Mouse (Mus musculus): ENCODE measurements around the gene Golgb1.
"Not testable (repeated sequence)": the region's sequence is repeated elsewhere in the genome, so short reads cannot be mapped to it uniquely, and the experiment has no call there.

Gene Golgb1

DNA sequence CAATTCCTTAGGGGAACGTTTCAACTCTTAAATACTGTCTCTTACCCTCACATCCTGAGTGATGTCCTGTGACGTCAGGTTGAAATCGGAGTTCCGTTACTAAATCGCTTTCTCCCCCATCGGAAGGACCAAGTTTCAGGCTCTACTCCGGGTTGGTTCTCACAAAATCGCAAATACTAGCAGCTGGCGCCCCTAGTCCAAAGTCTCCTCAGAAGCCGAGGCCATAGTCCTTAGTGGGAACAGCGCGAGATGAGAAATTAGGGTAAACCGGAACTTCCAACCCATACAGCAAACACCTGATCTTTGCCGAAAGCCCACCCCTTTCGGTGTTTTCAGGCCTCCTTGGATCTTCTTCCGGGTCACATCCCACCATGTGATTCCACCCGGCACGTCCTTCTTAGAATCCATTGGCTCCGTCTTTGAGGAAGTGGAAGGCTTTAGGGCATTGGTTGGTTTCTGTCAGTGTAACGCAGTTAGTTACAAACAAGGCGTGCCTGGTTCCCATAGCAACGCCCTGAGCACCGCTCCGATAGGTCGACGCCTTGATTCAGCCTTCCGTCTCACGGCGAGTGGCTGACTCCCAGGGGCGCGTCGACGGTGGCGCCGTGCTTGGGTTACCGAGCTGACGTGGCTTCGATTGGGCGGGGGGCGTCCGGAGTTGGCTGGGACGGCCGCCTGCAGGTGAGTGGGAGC, at the start of gene Golgb1, which contains the start of gene Eaf2:
Golgb1 (plus strand) TSS at position 558 of the 693 bp plus-strand sequence.
Eaf2 (minus strand) TSS at position 421 of the 693 bp plus-strand sequence.
- peak; percentile 100 for DNase-seq (ENCODE audit: low spot score)

DNA sequence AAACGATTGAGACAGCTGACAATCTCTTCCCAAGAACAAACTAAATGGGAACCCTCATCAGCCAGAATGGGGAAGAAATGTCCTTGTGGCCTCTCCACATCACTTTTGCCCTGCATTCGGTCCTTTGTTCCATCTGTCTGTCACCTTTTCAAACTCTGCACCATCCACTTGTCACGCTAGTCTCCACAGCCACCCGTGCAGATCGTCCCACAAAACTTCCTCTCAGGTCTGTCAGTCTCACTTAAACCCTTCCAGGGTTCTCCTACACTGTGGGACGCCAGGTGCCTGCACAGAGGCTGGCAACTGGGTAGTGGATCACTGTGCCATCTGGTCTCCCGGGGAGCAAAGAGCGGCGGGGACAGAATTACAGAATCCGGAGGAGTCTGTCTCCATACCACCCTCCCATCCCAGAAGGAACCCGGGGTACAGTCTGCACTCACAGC, 47.3 kb upstream of the Golgb1 start:
- DNase-seq (ENCODE audit: low spot score), result no peak

DNA sequence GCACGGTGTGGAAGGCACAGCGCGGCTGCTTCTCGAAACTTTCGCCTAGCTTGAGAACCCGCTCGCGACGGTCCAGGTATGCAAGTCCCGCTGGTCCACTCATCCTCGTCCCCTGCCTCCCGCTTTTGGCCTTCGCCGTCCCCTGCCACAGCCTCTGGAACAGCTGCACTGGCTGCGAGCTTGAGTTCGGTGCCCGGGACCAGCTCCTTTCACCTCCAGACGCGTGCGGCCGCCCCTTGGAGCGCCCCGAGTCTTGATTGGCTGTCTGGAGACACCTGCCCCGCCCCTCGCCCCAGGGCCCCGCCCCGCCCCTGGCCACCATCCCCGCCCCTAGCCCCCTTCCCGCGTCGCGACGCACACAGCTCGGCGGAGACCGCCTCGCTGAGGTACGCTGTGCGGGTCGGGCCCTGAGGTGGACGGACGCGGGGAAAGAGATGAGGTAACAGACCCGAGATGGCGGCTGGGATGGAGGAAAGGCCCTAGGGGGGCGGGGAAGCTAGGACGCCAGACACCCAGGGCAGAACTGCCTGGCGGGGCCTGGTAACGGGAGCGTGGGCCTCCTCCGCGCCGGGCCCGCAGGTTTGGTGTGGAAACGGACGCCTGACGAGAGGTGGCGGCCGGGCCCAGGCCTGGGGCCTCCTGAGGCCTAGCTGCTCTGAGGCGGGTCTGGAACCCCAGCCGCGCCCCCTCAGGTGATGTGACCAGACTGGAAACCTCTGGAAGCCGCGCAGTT, 46.7 kb upstream of the Golgb1 start, which contains the start of gene Iqcb1:
Iqcb1 (plus strand) TSS at position 332 of the 733 bp plus-strand sequence.
- DNase-seq (ENCODE audit: low spot score), result peak; percentile 77

DNA sequence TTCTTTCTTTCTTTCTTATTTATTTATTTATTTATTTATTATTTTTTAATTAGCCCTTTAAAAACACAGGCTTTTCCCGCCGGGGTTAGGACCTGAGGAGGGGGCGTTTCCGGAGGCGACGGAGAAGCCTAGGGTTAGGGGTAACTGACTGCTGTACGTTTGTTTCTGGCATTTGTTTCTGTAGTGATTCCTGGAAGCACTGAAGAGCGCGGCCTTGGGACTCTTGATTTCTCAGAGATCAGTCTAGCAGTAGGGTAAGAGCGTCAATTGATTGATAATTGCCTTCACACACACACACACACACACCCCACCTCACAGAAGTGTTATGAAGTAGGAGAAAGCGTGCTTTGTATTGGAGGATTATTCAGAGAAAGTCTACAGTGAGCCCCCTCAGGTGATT, 46.1 kb upstream of the Golgb1 start:
- peak; percentile 36 for DNase-seq (ENCODE audit: low spot score)

DNA sequence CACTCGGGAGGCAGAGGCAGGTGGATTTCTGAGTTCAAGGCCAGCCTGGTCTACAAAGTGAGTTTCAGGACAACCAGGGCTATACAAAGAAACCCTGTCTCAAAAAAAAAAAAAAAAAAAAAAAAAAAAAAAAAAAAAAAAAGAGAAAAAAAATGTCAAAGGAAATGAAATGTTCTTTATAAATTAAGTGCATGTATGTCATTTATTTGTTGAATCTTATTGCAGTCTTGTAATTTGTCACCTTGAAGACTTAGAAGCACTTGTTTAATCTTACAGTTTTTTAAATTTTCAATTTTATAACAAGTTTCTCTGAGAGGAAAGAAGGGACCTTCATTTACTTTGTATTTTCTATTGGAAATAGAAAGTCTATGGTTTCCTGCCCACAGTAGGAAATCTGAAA, 28.0 kb upstream of the Golgb1 start:
- DNase-seq (ENCODE audit: low spot score), result not testable (repeated sequence)

DNA sequence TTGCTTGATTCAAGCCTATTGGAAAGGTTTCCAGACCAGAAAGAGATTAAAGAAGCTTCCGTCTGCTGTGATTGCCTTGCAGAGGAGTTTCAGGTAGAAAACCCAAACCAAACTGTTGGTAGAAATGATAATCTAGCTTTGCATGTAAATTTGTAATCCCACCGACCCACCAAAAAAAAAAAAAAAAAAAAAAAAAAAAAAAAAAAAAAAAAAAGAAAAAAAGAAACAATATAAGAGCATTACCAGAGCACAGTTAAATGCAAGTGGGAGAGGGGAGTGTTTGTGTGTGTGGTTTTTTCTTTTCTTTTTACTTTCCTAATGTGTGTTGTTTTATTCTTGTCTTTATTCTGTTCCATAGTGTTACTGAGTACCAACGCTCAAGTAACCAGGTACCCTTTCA, 23.7 kb upstream of the Golgb1 start:
- DNase-seq (ENCODE audit: low spot score), result no peak

DNA sequence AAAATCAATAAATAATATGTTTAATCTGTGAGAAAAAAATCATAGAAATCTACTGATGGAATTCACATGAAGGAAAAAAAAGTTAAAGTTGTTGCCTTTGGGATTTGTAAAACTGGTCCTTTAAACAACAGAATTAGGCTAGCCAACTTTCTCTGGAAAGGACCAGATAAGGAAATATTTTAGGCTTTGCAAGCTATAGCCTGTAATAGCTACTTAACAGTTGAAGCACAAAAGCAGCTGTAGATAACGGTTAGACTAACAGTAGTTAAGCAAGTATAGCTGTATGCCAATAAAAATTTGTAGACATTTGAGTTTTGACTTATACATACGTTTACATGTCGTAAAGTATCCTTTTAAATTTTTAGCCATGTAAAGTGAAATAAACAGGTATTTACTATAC, 11.4 kb upstream of the Golgb1 start:
- no peak for DNase-seq (ENCODE audit: low spot score)

DNA sequence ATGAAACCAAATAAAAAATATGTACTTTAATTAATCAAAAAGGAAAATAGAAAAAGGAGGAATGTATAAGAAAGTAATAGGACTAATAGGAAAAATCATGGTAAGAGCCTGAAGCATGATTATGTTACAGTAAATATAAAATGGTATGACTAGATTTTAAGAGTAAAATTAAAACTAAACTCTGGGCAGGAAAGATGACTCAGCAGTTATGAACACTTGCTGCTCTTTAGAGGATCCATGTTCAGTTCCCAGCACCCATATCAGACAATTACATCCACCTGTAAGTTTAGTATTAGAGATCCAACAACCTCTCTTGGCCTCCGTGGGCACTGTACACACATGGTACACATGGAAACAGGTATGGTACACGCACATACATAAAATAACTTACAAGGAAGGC, 5.5 kb upstream of the Golgb1 start:
- no peak for DNase-seq (ENCODE audit: low spot score)

DNA sequence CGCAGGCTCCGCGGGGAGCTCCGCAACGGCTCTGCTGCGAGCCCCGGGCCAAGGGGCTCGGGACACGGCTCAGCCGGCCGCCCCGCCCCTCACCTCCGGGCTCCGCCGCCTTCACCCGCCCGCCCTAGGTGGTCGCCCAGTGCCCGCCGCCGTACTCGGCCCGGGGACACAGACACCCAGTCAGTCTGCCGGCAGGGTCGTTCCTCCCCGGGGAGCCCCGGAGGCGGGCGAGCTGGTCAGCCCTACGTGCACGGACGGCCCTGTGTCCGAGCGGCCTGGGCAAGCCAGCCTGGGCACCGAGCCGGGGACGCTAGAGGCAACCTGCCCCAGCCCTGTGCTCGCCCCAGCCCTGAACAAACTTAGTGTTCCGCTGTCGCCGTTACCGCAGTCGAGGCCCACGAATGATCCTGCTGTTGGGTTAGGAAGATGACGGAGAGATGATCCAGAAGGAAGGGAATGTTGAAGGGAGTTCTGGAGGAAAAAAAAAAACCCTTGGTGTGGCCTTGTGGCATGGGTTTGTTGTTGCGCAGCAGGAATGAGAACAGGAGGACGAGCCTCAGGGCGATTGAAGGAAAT, 424 bp downstream of the Golgb1 start:
- no peak for DNase-seq (ENCODE audit: low spot score)

DNA sequence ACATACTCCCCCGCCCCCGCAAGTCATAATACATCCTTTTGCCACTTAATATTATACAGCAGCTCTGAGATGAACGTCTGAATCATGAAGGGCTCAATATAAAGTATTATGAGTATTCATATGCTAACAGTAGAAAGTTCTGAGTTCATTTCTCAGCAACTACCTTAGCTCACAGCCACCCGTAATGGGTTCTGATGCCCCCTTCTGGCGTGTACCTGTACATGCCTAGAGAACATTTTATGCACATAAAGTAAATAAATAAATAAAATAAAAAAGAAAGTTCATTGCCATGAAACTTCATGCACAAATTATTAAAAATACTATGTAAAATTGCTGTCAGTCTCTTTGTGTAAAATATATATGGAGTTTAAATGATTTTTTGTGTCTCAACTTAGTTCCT, 2.4 kb downstream of the Golgb1 start:
- peak; percentile 45 for DNase-seq (ENCODE audit: low spot score)

DNA sequence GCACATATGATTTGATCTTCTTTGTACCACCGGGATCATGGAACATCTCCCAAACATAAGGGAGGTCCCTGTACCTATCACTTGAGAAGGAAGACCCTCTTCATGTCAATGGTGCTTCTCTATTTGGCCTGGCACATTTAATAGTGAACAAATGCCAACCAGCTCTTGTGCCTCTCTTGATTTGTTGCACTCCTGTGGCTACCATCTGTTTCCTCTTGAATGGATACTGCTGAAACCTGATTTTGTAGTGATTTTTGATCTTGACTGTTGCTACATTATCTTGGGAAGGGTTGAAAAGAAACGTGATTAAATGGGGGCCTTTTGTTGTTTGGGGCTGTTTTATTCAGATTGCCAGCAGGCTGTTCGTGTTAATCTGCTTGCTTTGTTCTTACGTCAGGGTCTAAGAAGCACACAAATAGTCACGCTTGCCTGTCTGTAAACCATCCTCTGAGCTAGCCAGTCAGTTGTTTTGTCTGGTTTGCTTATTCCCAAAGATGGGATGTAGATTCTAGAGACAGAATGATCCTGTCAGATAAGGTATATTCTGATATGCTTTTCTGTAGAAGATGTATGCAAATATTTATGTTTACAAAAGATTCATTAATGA, 7.9 kb downstream of the Golgb1 start:
- DNase-seq (ENCODE audit: low spot score), result no peak

DNA sequence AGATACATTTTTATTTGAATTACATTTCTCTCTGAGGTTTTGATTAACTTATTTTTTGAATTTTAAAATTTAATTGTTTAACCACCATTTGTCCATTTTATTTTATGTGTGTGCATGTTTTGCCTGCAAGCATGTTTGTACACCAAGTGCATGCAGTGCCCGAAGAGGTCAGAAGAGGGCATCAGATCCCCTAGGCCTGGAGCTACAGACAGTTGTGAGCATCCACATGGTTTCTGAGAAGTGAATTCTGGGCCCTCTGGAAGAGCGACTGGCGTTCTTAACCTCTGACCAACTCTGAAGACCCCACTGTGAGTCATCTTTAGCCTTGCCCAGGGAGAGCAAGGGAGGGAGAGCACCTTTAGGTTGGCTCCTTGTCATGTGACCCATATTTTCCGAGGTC, 9.9 kb downstream of the Golgb1 start:
- DNase-seq (ENCODE audit: low spot score), result peak; percentile 30

DNA sequence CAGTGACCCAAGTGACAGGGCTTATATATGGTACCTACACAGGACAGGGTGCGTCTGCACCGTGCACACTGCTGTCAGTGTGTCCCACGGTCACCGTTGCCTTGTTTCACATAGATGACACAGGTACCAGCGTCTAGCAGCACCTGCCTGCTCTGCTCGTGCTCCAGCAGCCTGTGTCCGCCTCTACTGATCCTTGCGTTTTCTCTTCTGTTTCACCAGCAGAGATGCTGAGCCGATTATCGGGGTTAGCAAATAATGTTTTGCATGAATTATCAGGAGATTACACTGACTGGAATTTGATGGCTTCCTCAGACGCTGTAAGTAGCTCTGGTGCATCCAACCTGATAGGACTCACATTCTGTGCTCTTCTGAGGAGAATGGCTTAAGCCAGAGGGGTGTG, 11.0 kb downstream of the Golgb1 start:
- DNase-seq (ENCODE audit: low spot score), result no peak

DNA sequence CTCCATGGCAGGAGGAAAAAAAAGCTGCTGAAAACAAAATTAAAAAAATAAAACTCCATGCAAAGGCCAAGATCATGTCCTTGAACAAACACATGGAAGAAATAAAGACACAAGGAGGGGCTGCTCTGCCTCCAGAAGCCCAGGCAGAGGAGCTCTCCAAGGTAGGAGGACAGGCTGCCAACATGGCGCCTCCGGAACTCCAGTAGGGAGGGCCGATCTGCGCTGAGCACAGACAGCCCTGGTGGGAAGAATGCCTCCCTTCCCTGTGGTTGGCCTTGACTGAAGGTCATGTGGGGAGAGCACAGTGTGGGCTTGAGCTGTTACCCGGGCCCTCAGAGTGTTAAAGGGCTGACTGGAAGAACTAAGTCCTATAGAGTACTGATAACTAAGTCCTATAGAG, 12.6 kb downstream of the Golgb1 start:
- DNase-seq (ENCODE audit: low spot score), result no peak

DNA sequence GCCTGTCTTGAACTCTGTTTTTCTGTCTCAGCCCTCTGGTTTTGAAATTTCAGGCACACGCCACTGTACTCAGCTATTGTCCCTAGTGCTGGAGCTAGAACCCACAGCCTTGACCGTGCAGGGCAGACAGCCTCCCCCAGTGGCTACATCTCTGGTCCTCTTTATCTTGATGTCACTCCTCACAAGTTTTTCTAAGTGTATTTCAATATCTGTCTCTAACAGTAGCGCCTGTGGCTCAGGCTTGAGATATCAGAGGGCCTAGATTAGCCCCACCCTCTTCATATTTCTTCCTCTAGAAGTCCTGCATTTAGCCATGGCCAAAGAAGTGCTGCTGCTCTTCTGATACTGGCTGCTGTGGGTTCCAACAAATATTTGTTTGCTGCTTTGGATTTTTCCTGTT, 15.6 kb downstream of the Golgb1 start:
- DNase-seq (ENCODE audit: low spot score), result no peak

DNA sequence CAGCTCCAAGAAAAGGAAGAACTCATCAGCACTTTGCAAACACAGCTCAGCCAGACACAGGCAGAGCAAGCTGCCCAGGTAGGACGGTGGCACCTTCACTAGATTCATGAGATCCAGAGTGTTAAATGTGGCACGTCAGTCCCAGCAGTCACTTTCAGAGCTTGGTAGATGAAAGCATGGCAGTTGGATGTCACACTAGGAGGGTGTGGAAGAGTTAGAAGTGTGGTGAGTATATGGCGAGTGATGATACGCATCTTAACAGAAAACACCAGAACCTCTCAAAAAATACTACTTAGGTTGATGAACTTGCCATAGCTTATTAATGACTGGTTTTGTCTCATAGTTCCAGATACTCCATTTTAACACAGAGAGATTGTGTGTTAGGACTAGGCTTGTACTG, 16.5 kb downstream of the Golgb1 start:
- no peak for DNase-seq (ENCODE audit: low spot score)

DNA sequence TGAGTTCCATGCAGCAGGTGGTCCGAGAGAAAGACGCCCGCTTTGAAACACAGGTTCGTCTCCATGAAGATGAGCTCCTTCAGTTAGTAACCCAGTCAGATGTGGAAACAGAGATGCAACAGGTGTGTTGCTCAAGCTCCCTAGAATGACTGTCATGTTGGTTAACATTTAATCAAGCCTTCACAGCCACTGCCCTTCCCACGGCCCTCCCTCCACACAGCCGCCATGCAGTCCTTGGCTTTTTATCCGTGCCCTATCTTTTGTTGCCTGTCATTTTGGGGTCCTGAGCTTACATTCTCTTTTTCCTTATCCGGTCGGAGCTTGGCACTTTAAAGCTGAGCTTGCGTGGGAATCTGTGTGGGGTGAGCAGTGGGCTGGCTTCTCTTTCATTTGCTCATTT, 18.4 kb downstream of the Golgb1 start:
- DNase-seq (ENCODE audit: low spot score), result no peak

DNA sequence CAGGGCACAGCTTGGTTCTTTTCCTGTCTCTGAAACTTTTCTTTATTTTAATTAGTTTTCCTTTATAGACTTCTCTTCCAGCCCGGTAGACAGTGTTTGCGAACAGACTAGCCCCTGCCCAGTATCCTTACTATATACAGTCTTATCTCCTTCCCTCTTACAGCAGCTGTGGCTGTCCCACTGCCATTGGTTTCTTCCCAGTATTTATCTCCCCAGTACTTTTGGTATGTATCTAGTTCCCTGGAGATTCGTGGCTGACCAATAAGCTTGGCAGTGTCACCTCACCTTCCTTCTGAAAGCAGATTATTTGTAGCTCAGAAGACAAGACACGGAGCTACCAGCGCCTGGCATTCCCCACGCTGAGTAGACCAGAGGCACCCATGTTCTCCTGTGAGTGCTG, 21.8 kb downstream of the Golgb1 start:
- DNase-seq (ENCODE audit: low spot score), result no peak

DNA sequence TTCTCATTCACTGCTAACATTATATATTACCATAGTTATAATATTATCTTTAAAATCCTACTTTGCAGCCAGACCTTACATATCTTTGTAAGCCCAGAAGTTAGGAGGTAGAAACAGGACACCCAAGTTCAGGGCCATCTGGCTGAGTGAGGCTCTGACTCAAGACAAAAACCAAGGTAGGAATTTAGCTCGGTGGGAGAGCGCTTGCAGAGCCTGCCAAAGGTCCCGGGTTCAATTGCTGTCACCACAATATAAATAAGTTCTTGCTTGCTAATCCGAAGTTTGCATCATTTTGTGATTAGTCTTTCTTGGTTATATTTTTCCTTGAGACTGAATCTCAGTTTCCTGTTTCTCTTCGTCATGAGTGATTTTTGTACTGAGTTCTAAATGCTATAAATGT, 28.2 kb downstream of the Golgb1 start:
- DNase-seq (ENCODE audit: low spot score), result no peak

DNA sequence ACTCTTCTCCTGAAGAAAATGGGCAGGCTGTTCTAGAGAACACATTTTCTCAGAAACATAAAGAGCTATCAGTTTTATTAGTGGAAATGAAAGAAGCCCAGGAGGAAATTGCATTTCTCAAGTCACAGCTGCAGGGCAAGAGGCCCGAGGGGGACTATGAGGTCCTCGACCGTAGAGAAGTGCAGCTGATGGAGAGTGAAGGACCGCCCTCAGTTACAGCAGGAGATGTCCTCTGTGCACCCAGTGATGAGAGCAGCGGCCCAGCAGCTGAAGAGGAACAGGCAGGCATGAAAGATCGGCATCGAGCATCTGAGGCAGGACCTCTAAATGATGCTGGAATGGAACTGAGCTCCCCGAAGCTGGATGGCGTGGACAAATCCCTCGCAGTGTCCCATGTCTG, 37.0 kb downstream of the Golgb1 start:
- DNase-seq (ENCODE audit: low spot score), result no peak

DNA sequence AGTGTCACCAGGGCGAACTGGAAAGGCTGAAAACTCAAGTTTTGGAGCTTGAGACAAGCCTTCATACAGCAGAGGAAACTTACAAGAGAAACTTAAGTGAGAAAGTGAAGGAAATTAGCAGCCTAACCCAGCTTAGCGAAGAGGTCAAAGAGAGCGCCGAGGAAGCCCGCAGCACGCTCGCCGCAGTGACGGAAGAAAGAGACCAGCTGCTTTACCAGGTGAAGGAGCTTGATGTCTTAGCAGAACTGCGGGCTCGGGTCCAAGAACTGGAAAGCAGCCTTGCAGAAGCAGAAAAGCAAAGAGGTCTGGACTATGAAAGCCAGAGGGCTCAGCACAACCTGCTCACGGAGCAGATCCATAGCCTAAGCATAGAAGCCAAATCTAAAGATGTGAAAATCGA, 37.4 kb downstream of the Golgb1 start:
- DNase-seq (ENCODE audit: low spot score), result no peak

DNA sequence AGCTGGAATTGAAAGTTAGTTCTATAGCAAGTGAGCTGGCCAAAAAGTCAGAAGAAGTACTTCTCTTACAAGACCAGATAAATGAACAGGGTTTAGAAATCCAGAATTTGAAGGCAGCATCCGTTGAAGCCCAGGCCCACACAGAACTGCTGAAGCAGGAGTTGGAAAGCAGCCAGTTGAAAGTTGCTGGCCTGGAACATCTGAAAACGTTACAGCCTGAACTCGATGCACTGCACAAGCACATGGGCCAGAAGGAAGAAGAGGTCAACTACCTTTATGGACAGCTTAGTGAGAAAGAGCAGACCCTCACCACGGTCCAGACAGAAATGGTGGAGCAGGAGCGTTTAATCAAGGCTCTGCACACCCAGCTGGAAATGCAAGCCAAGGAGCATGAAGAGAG, 39.3 kb downstream of the Golgb1 start:
- no peak for DNase-seq (ENCODE audit: low spot score)

DNA sequence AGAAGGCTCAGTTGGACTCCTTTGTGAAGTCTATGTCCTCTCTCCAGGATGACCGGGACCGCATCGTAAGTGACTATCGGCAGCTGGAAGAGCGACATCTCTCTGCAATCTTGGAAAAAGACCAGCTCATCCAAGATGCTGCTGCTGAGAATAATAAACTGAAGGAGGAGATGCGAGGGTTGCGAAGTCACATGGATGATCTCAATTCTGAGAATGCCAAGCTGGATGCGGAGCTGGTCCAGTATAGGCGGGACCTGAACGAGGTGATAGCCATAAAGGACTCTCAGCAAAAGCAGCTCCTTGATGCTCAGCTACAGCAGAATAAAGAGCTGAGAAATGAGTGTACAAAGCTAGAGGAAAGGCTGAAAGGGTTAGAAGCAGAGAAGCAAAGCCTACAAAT, 43.6 kb downstream of the Golgb1 start:
- no peak for DNase-seq (ENCODE audit: low spot score)

All from adipocyte (in vitro differentiated cells).